Mouse (Mus musculus) liver, postnatal 0 days (tissue): ENCODE results near the gene Ing2. TPM values are rescaled to one million over a fixed set of nuclear protein-coding genes. Genes with fewer than 3 reads are reported as not detected.
A peak's percentile ranks its signal among the peaks of the same experiment; 100 is the strongest.

Experiments used
- ATAC-seq: fragments of 200-750 bp; cut with Nextera tagmentation; 2 replicates; pipeline ENCODE4 v1.8.0; 2017; ENCODE audit warnings: mild to moderate bottlenecking, moderate library complexity
- DNase-seq: peaks from one replicate; pipeline ENCODE4 v3.0.0-alpha.2; 2016
- H3K27ac ChIP-seq: fragments of 300-500 bp; sonication (generic); 2 replicates; pipeline ENCODE4 v1.5.1; 2014; ENCODE audit warnings: antibody characterized with exemption, moderate library complexity, mild to moderate bottlenecking, low read depth
- H3K27me3 ChIP-seq: fragments of 300-500 bp; sonication (generic); 2 replicates; pipeline ENCODE4 v1.6.1; 2014; ENCODE audit warnings: low read length, control low read depth, mixed read lengths; ENCODE audit not compliant: insufficient read depth
- H3K36me3 ChIP-seq: fragments of 300-500 bp; sonication (generic); replicated peaks from 2 replicates; pipeline ENCODE4 v1.6.1; 2014; ENCODE audit warnings: mild to moderate bottlenecking, control low read depth, low read length, moderate library complexity, mixed read lengths; ENCODE audit not compliant: insufficient read depth
- H3K4me1 ChIP-seq: fragments of 300-500 bp; sonication (generic); 2 replicates; pipeline ENCODE4 v1.6.1; 2014; ENCODE audit warnings: antibody characterized with exemption, mild to moderate bottlenecking, control low read depth; ENCODE audit not compliant: insufficient read depth
- H3K4me2 ChIP-seq: fragments of 300-500 bp; sonication (generic); 2 replicates; pipeline ENCODE4 v1.6.1; 2014; ENCODE audit warnings: low read depth, mild to moderate bottlenecking, low read length, moderate library complexity, mixed read lengths
- H3K4me3 ChIP-seq: fragments of 300-500 bp; sonication (generic); 2 replicates; pipeline ENCODE4 v1.5.1; 2014; ENCODE audit warnings: low read depth, low read length
- H3K9ac ChIP-seq: fragments of 300-500 bp; sonication (generic); replicated peaks from 2 replicates; pipeline ENCODE4 v1.6.1; 2014; ENCODE audit warnings: mild to moderate bottlenecking, moderate library complexity
- H3K9me3 ChIP-seq: fragments of 300-500 bp; sonication (generic); 2 replicates; pipeline ENCODE4 v1.6.1; 2016; ENCODE audit warnings: mild to moderate bottlenecking, control low read depth, low read length, mixed read lengths
- CTCF ChIP-seq: sonication (generic); IDR thresholded peaks from 2 replicates; pipeline ENCODE4 v1.5.1; 2016; ENCODE audit warnings: antibody characterized with exemption, low read depth
- EP300 ChIP-seq: IDR thresholded peaks from 2 replicates; pipeline ENCODE4 v1.6.1; 2016; ENCODE audit warnings: antibody characterized with exemption, low read depth, mild to moderate bottlenecking
- WGBS: fragments of 180-500 bp; shearing (Covaris S2); extraction: QIAGEN DNeasy Blood & Tissue Kit; methylation state at CpG from one replicate; pipeline ENCODE4 v1.1.7; 2014; ENCODE audit not compliant: insufficient replicate concordance; 5-methylcytosine and 5-hydroxymethylcytosine counted together
- polyA plus RNA-seq: library from polyadenylated mRNA; unstranded; fragments of >200 nt; fragmentation: Nextera tagmentation; extraction: Ambion mirVana; gene quantifications from 2 replicates; pipeline ENCODE4 v1.2.1, GENCODE M21; 2015

Ing2 gene
- polyA plus RNA-seq, 1 experiment from 2014 or later: 10.3 TPM

- Histone ChIP-seq H3K36me3 (no peaks in the 10 kb centered on the region), H3K4me2 (no peak overlapping the region), H3K9me3 (no peaks in the 10 kb centered on the region), H3K4me3 (no peak overlapping the region), H3K4me1 (no peaks in the 10 kb centered on the region; the same call in 1 of the 2 replicates), H3K27ac (no peak overlapping the region), H3K9ac (no peak overlapping the region), H3K27me3 (no peaks in the 10 kb centered on the region)
- ATAC-seq (no peak), DNase-seq (no peak)
- TF ChIP-seq CTCF (no peak), EP300 (no peak)
- whole genome bisulfite sequencing: 83% methylated on average over 10 of the region's 10 CpGs
These were observed 16.5 kb upstream of the Ing2 start for GRCm38 (mm10) chr8:47691831-47692230.

- ATAC-seq (no peak), DNase-seq (no peak)
- 71% methylated on average over 7 of the region's 7 CpGs for WGBS
These were observed 15.9 kb upstream of the Ing2 start for GRCm38 (mm10) chr8:47691303-47691702.

GRCm38 (mm10) chr8:47690674-47691078 is 15.3 kb upstream of the Ing2 start:
- Histone ChIP-seq H3K27me3 (no peaks in the 10 kb centered on the region), H3K27ac (0 out of 2 replicates have a peak overlapping the region, but pooled peaks have one; percentile 51)
- 3% methylated on average over 16 of the region's 16 CpGs for WGBS

More at GRCm38 (mm10) chr8:47691303-47691702, 15.9 kb upstream of the Ing2 start:
- no peaks in the 10 kb centered on the region for H3K36me3 ChIP-seq
- no peak overlapping the region; the same call in 1 of the 2 replicates for H3K9ac ChIP-seq
- no peak for TF ChIP-seq CTCF
- H3K27ac ChIP-seq: no peak overlapping the region
- H3K9me3 ChIP-seq: no peaks in the 10 kb centered on the region
- no peak overlapping the region for H3K4me3 ChIP-seq
- H3K27me3 ChIP-seq: no peaks in the 10 kb centered on the region
- no peaks in the 10 kb centered on the region; the same call in 1 of the 2 replicates for H3K4me1 ChIP-seq
- H3K4me2 ChIP-seq: 0 out of 2 replicates have a peak overlapping the region, but pooled peaks have one; percentile 81

GRCm38 (mm10) chr8:47689704-47690326 is 14.5 kb upstream of the Ing2 start:
- no peaks in the 10 kb centered on the region for H3K9me3 ChIP-seq
- TF ChIP-seq CTCF (peak; percentile 60), EP300 (no peak)
- ATAC-seq (no peak), DNase-seq (peak; percentile 45)
- H3K4me2 ChIP-seq: no peak overlapping the region
- no peaks in the 10 kb centered on the region for H3K36me3 ChIP-seq
- no peak overlapping the region for H3K4me3 ChIP-seq
- H3K4me1 ChIP-seq: no peaks in the 10 kb centered on the region; the same call in 1 of the 2 replicates
- H3K9ac ChIP-seq: no peak overlapping the region
- H3K27me3 ChIP-seq: no peaks in the 10 kb centered on the region
- H3K27ac ChIP-seq: no peak overlapping the region
- WGBS: 61% methylated on average over 12 of the region's 12 CpGs

More at GRCm38 (mm10) chr8:47690674-47691078, 15.3 kb upstream of the Ing2 start:
- Histone ChIP-seq H3K9ac (peak overlapping the region; percentile 12), H3K9me3 (no peaks in the 10 kb centered on the region), H3K4me3 (peak overlapping the region; percentile 31), H3K4me2 (peak overlapping the region; percentile 81), H3K4me1 (no peaks in the 10 kb centered on the region; the same call in 1 of the 2 replicates), H3K36me3 (no peaks in the 10 kb centered on the region)
- ATAC-seq (no peak), DNase-seq (peak; percentile 27)
- TF ChIP-seq EP300: no peak

- Histone ChIP-seq H3K4me2 (no peak overlapping the region), H3K9me3 (no peaks in the 10 kb centered on the region), H3K9ac (no peak overlapping the region), H3K4me3 (no peak overlapping the region), H3K36me3 (no peaks in the 10 kb centered on the region), H3K4me1 (0 out of 2 replicates have a peak, but pooled peaks cover 3% of the 10 kb centered on the region), H3K27me3 (no peaks in the 10 kb centered on the region), H3K27ac (no peak overlapping the region)
- DNase-seq: no peak
- no peak for TF ChIP-seq EP300
- no peak for TF ChIP-seq CTCF
- ATAC-seq: no peak
- WGBS: 42% methylated on average over 5 of the region's 5 CpGs
These were observed 9.1 kb upstream of the Ing2 start for GRCm38 (mm10) chr8:47684441-47684840.

GRCm38 (mm10) chr8:47683994-47684393 is 8.6 kb upstream of the Ing2 start:
- no peaks in the 10 kb centered on the region for H3K27me3 ChIP-seq
- DNase-seq (no peak), ATAC-seq (no peak)
- H3K9ac ChIP-seq: no peak overlapping the region
- H3K27ac ChIP-seq: no peak overlapping the region
- no peak overlapping the region for H3K4me2 ChIP-seq
- no peak overlapping the region for H3K4me3 ChIP-seq
- H3K4me1 ChIP-seq: 0 out of 2 replicates have a peak, but pooled peaks cover 3% of the 10 kb centered on the region
- 70% methylated on average over 9 of the region's 9 CpGs for WGBS
- H3K36me3 ChIP-seq: no peaks in the 10 kb centered on the region
- no peaks in the 10 kb centered on the region for H3K9me3 ChIP-seq
- TF ChIP-seq CTCF: no peak
- no peak for TF ChIP-seq EP300
